Mouse (Mus musculus) stomach, embryonic 16.5 days (tissue): Measurements from ENCODE around the gene Tex52. TPM values are rescaled to one million over a fixed set of nuclear protein-coding genes. Genes with fewer than 3 reads are reported as not detected.

Source experiments
- ATAC-seq: fragments of 200-750 bp; cut with Nextera tagmentation; 2 replicates; pipeline ENCODE4 v1.8.0; 2017; ENCODE audit warnings: moderate number of reproducible peaks, moderate TSS enrichment; ENCODE audit not compliant: insufficient read depth, low FRiP score
- H3K27ac ChIP-seq: fragments of 300-500 bp; sonication (generic); 2 replicates; pipeline ENCODE4 v1.5.1; 2014; ENCODE audit warnings: low read length
- H3K27me3 ChIP-seq: fragments of 300-500 bp; sonication (generic); 2 replicates; pipeline ENCODE4 v1.6.1; 2014; ENCODE audit warnings: low read length, control low read depth, mixed read lengths; ENCODE audit not compliant: control insufficient read depth, insufficient read depth
- H3K36me3 ChIP-seq: fragments of 300-500 bp; sonication (generic); 2 replicates; pipeline ENCODE4 v1.6.1; 2014; ENCODE audit warnings: low read length; ENCODE audit not compliant: control insufficient read depth, insufficient read depth
- H3K4me1 ChIP-seq: fragments of 300-500 bp; sonication (generic); 2 replicates; pipeline ENCODE4 v1.6.1; 2014; ENCODE audit warnings: low read length, control low read depth, mixed read lengths; ENCODE audit not compliant: control insufficient read depth, insufficient read depth
- H3K4me2 ChIP-seq: fragments of 300-500 bp; sonication (generic); 2 replicates; pipeline ENCODE4 v1.6.1; 2014; ENCODE audit warnings: low read depth, low read length, mixed read lengths
- H3K4me3 ChIP-seq: fragments of 300-500 bp; sonication (generic); replicated peaks from 2 replicates; pipeline ENCODE4 v1.5.1; 2014; ENCODE audit warnings: mild to moderate bottlenecking, low read length
- H3K9ac ChIP-seq: fragments of 300-500 bp; sonication (generic); 2 replicates; pipeline ENCODE4 v1.6.1; 2014; ENCODE audit warnings: low read length
- H3K9me3 ChIP-seq: fragments of 300-500 bp; sonication (generic); replicated peaks from 2 replicates; pipeline ENCODE4 v1.6.1; 2016; ENCODE audit warnings: low read length, control low read depth; ENCODE audit not compliant: control insufficient read depth
- WGBS: fragments of 180-500 bp; shearing (Covaris S2); extraction: QIAGEN DNeasy Blood & Tissue Kit; methylation state at CpG from one replicate; pipeline ENCODE4 v1.1.7; 2014; 5-methylcytosine and 5-hydroxymethylcytosine counted together
- polyA plus RNA-seq: library from polyadenylated mRNA; unstranded; fragments of >200 nt; fragmentation: Nextera tagmentation; extraction: Ambion mirVana; gene quantifications from 2 replicates; pipeline ENCODE4 v1.2.1, GENCODE M21; 2015

The Tex52 gene
- polyA plus RNA-seq, 1 experiment from 2014 or later: 0.21 TPM

- no peaks in the 10 kb centered on the region for H3K27me3 ChIP-seq
- peak overlapping the region; percentile 33; the same call in 1 of the 2 replicates for H3K27ac ChIP-seq
- H3K9me3 ChIP-seq: no peaks in the 10 kb centered on the region
- H3K4me3 ChIP-seq: no peak overlapping the region
- H3K9ac ChIP-seq: no peak overlapping the region
- H3K36me3 ChIP-seq: no peaks in the 10 kb centered on the region
- WGBS: 86% methylated on average over 2 of the region's 2 CpGs
- no peak for ATAC-seq
- peaks cover 3% of the 10 kb centered on the region; the same call in 1 of the 2 replicates for H3K4me1 ChIP-seq
- H3K4me2 ChIP-seq: no peak overlapping the region
Observed at GRCm38 (mm10) chr6:128421036-128421435, 45.8 kb downstream of the Tex52 start.

- Histone ChIP-seq H3K4me2 (no peak overlapping the region), H3K27me3 (no peaks in the 10 kb centered on the region), H3K9me3 (no peaks in the 10 kb centered on the region), H3K27ac (peak overlapping the region; percentile 33; the same call in 1 of the 2 replicates), H3K4me1 (peaks cover 3% of the 10 kb centered on the region; the same call in 1 of the 2 replicates), H3K36me3 (no peaks in the 10 kb centered on the region), H3K9ac (no peak overlapping the region), H3K4me3 (no peak overlapping the region)
- ATAC-seq: no peak
- 83% methylated on average over 3 of the region's 3 CpGs for WGBS
Observed at GRCm38 (mm10) chr6:128421480-128421879, 46.2 kb downstream of the Tex52 start.

- H3K27ac ChIP-seq: peak overlapping the region; percentile 97
- no peaks in the 10 kb centered on the region for H3K9me3 ChIP-seq
- H3K4me1 ChIP-seq: peaks cover 3% of the 10 kb centered on the region; the same call in 1 of the 2 replicates
- no peaks in the 10 kb centered on the region for H3K27me3 ChIP-seq
- ATAC-seq: 0 out of 2 replicates have a peak, but pooled peaks have one; percentile 24
- H3K4me3 ChIP-seq: peak overlapping the region; percentile 60
- H3K36me3 ChIP-seq: no peaks in the 10 kb centered on the region
- 39% methylated on average over 15 of the region's 16 CpGs for WGBS
- peak overlapping the region; percentile 90 for H3K9ac ChIP-seq
- peak overlapping the region; percentile 82 for H3K4me2 ChIP-seq
Observed at GRCm38 (mm10) chr6:128423496-128424268, 48.4 kb downstream of the Tex52 start.

GRCm38 (mm10) chr6:128424269-128425019 lies 49.2 kb downstream of the Tex52 start, which contains the start of gene Itfg2:
Gene Itfg2 (minus strand): TSS chr6:128424931.
- Histone ChIP-seq H3K4me2 (peak within 1 kb of the TSS; percentile 83), H3K9me3 (no peaks in the 10 kb centered on the region), H3K4me3 (peak within 1 kb of the TSS; percentile 60), H3K9ac (peak within 1 kb of the TSS; percentile 90), H3K27me3 (no peaks in the 10 kb centered on the region), H3K27ac (peak within 1 kb of the TSS; percentile 97), H3K36me3 (no peaks in the 10 kb centered on the region), H3K4me1 (peaks cover 3% of the 10 kb centered on the region; the same call in 1 of the 2 replicates)
- ATAC-seq: peak; percentile 97
- WGBS: under 1% methylated on average over 42 of the region's 42 CpGs

DNA sequence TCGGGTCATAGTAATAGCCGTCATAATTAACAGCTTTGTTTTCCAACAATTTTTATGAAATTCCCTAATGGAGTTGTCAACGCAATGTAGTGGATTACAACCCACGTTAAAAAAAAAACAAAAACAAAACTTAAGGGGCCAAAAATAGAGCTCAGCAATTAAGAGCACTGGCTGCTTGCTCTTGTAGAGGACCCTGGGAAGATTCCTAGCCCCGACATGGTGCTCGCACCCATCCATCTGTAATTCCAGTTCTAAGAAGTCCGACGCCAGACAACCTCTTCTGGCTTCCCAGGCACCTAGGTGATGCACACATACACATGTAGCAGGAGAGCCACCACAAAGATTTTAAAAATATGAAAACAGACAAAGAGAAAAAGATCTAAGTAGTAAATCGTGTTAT lies 49.8 kb downstream of the Tex52 start:
- peaks cover 3% of the 10 kb centered on the region; the same call in 1 of the 2 replicates for H3K4me1 ChIP-seq

GRCm38 (mm10) chr6:128427571-128427970 lies 52.3 kb downstream of the Tex52 start:
- H3K4me3 ChIP-seq: no peak overlapping the region
- no peak for ATAC-seq
- no peaks in the 10 kb centered on the region for H3K27me3 ChIP-seq
- peaks cover 3% of the 10 kb centered on the region; the same call in 1 of the 2 replicates for H3K4me1 ChIP-seq
- H3K9ac ChIP-seq: no peak overlapping the region
- H3K36me3 ChIP-seq: peaks cover 24% of the 10 kb centered on the region
- WGBS: 85% methylated on average over 5 of the region's 5 CpGs
- no peaks in the 10 kb centered on the region for H3K9me3 ChIP-seq
- H3K27ac ChIP-seq: no peak overlapping the region
- H3K4me2 ChIP-seq: no peak overlapping the region

More for the DNA sequence above, 49.8 kb downstream of the Tex52 start:
- Histone ChIP-seq H3K27me3 (no peaks in the 10 kb centered on the region), H3K36me3 (peaks cover 4% of the 10 kb centered on the region; the same call in 1 of the 2 replicates), H3K4me3 (peak overlapping the region; percentile 60), H3K27ac (peak overlapping the region; percentile 97), H3K9ac (peak overlapping the region; percentile 90), H3K9me3 (no peaks in the 10 kb centered on the region), H3K4me2 (peak overlapping the region; percentile 83)
- ATAC-seq: no peak
- WGBS: 18% methylated on average over 9 of the region's 9 CpGs

- Histone ChIP-seq H3K27me3 (no peaks in the 10 kb centered on the region), H3K27ac (no peak overlapping the region), H3K4me1 (peaks cover 3% of the 10 kb centered on the region; the same call in 1 of the 2 replicates), H3K4me2 (no peak overlapping the region), H3K4me3 (no peak overlapping the region), H3K9me3 (no peaks in the 10 kb centered on the region), H3K36me3 (peaks cover 42% of the 10 kb centered on the region), H3K9ac (no peak overlapping the region)
- no peak for ATAC-seq
- 100% methylated on average over 2 of the region's 2 CpGs for WGBS
Observed at GRCm38 (mm10) chr6:128429300-128429699, 54.0 kb downstream of the Tex52 start.

GRCm38 (mm10) chr6:128429826-128430225 lies 54.6 kb downstream of the Tex52 start:
- H3K27me3 ChIP-seq: no peaks in the 10 kb centered on the region
- H3K4me2 ChIP-seq: no peak overlapping the region
- no peak overlapping the region for H3K4me3 ChIP-seq
- peaks cover 3% of the 10 kb centered on the region; the same call in 1 of the 2 replicates for H3K4me1 ChIP-seq
- H3K9me3 ChIP-seq: no peaks in the 10 kb centered on the region
- H3K36me3 ChIP-seq: peaks cover 46% of the 10 kb centered on the region
- ATAC-seq: no peak
- no peak overlapping the region for H3K9ac ChIP-seq
- H3K27ac ChIP-seq: no peak overlapping the region
- WGBS: 75% methylated on average over 6 of the region's 6 CpGs
